In genomic region chr12:108902940-108903339, GRCm38 (mm10) we compare ENCODE assay signal across 7 mouse cellular contexts. TPM values are rescaled to one million over a fixed set of nuclear protein-coding genes. Genes with fewer than 3 reads are reported as not detected.
DNase-seq lines count a peak whose midpoint lies in the region.

No protein-coding gene starts in this region.

- no peak overlapping the region for H3K4me3 ChIP-seq in embryonic facial prominence, embryonic 10.5 days

- WGBS in embryonic facial prominence, embryonic 10.5 days = 23% methylated on average over 8 of the region's 8 CpGs

- DNase-seq in ES-CJ7 (ENCODE audit: low read depth, low spot score) = peak; percentile 58
- peak; percentile 36 to 55 for DNase-seq in adrenal gland, adult 18-20 months (ENCODE audit: low spot score in 2 of 2)
- peak; percentile 68 for DNase-seq in embryonic facial prominence, embryonic 10.5 days (ENCODE audit: low spot score)
- peak; percentile 40 for DNase-seq in heart, adult 8-10 months (ENCODE audit: low spot score)
- DNase-seq in layer of hippocampus, adult 9-11 months = peak; percentile 66
- DNase-seq in lung, postnatal 10 days = peak; percentile 62
- DNase-seq in right cerebral cortex, adult 18-20 months = peak; percentile 87

- peaks cover 8% of the 10 kb centered on the region for H3K36me3 ChIP-seq in embryonic facial prominence, embryonic 10.5 days (replicated peaks)

- H3K4me1 ChIP-seq in embryonic facial prominence, embryonic 10.5 days = peaks cover 23% of the 10 kb centered on the region

- H3K27me3 ChIP-seq in embryonic facial prominence, embryonic 10.5 days (replicated peaks; ENCODE audit: low read depth, poor library complexity, severe bottlenecking) = peaks cover 14% of the 10 kb centered on the region

- H3K27ac ChIP-seq in embryonic facial prominence, embryonic 10.5 days (replicated peaks) = no peak overlapping the region

- no peaks in the 10 kb centered on the region for H3K9me3 ChIP-seq in embryonic facial prominence, embryonic 10.5 days

RNA-seq across cellular contexts. Expression of gene Wars, which starts 9.0 kb away (rescaled TPM):
- 10 to 100 TPM; 59.5 to 60.2 TPM for total RNA-seq in adrenal gland, adult 18-20 months (2021)
- polyA plus RNA-seq in embryonic facial prominence, embryonic 10.5 days (2016; fragmentation: Nextera tagmentation; extraction: Ambion mirVana) = 146 and 147 TPM in 2 replicates
- total RNA-seq in heart, adult 8-10 months (2022) = 10 to 100 TPM; 31.0 to 36.9 (median 34.0) TPM

RNA-seq across cellular contexts. Expression of gene Wdr25, which starts 9.5 kb away (rescaled TPM):
- total RNA-seq in adrenal gland, adult 18-20 months (2021) = 1 to 10 TPM; 5.0 to 5.7 TPM
- polyA plus RNA-seq in embryonic facial prominence, embryonic 10.5 days (2016; fragmentation: Nextera tagmentation; extraction: Ambion mirVana) = 9.9 and 10.4 TPM in 2 replicates
- total RNA-seq in heart, adult 8-10 months (2022) = 1 to 10 TPM; 5.3 to 7.4 (median 6.4) TPM
